Mouse (Mus musculus): ENCODE data around the gene Macrod2. TPM values are rescaled to one million over a fixed set of nuclear protein-coding genes. Genes with fewer than 3 reads are reported as not detected.

Macrod2 gene
- polyA plus RNA-seq, 1 experiment from 2014 or later: 31.0 TPM

DNA sequence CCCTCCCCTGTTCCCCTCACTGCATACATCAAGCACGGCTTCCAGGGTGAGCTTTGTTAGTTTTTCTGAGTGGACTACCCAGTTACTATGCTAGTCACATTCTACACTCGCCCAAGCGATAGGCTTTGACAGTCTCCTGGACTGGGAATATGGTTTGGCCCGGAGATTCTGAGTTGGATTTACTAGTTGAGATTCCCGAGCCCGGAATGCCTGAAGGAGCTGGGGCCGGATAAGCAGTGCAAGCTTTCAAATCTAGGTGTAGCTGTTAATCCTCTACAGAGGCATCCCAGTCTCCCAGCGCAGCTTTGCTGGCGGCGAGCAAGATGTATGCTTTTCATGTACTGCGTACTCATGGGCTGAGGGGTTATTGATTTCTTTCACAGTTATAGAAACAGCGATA is 275.3 kb downstream of the Macrod2 start:
- H3K9ac ChIP-seq: peak overlapping the region; percentile 63
- ATAC-seq (ENCODE audit: insufficient number of reproducible peaks, low FRiP score, low TSS enrichment, low read depth): no peak
- H3K9me3 ChIP-seq: no peaks in the 10 kb centered on the region
- H3K4me2 ChIP-seq: peak overlapping the region; percentile 49
- H3K27me3 ChIP-seq: no peaks in the 10 kb centered on the region
- H3K27ac ChIP-seq: peak overlapping the region; percentile 86
- H3K4me3 ChIP-seq: peak overlapping the region; percentile 58
- no peaks in the 10 kb centered on the region for H3K36me3 ChIP-seq
- under 1% methylated on average over 12 of the region's 12 CpGs for WGBS
- H3K4me1 ChIP-seq: peaks cover 12% of the 10 kb centered on the region

DNA sequence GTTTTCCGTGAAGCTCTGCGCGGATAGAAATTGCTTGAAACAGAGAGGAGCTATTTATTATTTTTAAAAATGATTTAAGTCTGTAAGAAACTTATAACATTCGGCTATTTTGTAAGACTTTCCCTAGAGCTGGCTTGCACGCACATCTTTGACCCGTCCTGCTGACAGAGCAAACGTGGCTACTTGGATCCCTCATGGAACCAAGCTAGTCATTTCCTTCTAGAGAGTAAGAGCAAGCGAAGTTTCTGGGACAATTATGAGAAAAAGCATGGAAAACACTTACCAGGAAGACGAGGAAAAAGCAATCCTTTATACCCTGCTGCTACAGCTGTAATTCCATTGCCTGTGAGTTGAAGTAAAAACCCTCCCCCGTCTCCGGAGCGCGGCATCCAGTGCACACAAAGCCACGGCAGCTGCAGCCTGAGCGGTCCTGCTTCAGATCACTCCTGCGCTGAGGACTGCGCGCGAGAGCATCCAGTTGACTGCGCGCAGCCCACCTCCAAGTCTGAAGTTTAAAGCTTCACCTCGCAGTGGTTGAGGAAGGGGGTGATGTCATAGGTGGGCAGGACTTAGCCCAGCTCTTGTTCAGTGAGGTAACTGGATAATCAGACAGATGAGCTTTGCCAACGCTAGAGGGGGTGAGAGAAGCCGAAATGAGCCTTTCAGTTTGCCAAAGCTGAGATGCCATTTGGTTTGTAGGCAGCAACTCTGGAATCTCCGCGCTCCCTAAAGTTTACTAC is 276.0 kb downstream of the Macrod2 start, which contains the start of gene Flrt3:
Gene Flrt3, minus strand, starts transcription at position 507 of the 740 bp plus-strand sequence.
- Histone ChIP-seq H3K9ac (peak within 1 kb of the TSS; percentile 63), H3K9me3 (no peaks in the 10 kb centered on the region), H3K27ac (peak within 1 kb of the TSS; percentile 86), H3K27me3 (no peaks in the 10 kb centered on the region), H3K4me1 (peaks cover 12% of the 10 kb centered on the region), H3K4me2 (peak within 1 kb of the TSS; percentile 49), H3K36me3 (no peaks in the 10 kb centered on the region), H3K4me3 (peak within 1 kb of the TSS; percentile 58)
- under 1% methylated on average over 26 of the region's 26 CpGs for WGBS
- peak; percentile 97 for ATAC-seq (ENCODE audit: insufficient number of reproducible peaks, low FRiP score, low TSS enrichment, low read depth)

DNA sequence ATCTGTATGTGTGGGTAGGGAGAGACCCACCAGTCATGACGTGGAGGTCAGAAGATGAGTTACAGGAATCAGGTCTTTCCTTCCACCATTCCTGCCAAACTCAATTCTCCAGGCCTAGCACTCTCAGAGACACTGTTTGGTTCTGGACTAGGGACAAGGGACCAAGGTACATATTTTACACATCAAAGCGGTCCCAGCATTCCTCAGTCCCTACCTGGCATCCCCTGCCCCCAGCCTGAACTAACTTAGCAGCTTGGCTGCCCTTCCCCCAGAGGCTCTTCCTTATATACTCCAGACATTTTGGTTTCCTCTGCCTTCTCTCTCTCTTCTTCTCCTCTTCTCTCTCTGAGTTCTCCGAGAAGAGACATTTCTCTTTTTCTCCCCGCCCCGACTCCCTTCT is 278.4 kb downstream of the Macrod2 start:
- no peak for ATAC-seq (ENCODE audit: insufficient number of reproducible peaks, low FRiP score, low TSS enrichment, low read depth)
- H3K9ac ChIP-seq: no peak overlapping the region
- no peaks in the 10 kb centered on the region for H3K9me3 ChIP-seq
- 75% methylated on average over 5 of the region's 5 CpGs for WGBS
- no peak overlapping the region for H3K4me3 ChIP-seq
- H3K27me3 ChIP-seq: no peaks in the 10 kb centered on the region
- H3K4me2 ChIP-seq: no peak overlapping the region
- H3K36me3 ChIP-seq: no peaks in the 10 kb centered on the region
- no peak overlapping the region for H3K27ac ChIP-seq
- no peaks in the 10 kb centered on the region for H3K4me1 ChIP-seq

DNA sequence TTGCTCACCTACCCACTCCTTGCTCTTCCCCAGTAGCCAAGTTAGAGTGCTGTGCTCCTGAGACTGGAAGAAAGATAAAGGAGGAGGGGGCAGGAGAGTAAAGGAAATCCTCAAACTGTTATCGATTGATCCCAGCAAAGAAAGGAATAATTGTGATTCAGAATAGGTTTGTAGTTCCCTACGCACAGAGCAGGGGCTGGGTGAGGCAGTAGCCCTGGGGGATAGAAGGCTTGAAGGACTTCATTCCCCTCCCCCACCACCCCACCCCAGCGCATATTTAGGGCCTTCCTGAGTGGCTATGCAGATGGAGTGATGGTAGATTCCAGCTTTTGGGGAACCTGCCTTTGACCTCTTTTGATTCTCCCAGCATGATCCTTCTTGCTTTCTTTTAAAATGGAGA is 281.6 kb downstream of the Macrod2 start:
- H3K4me3 ChIP-seq: no peak overlapping the region
- 41% methylated on average over 3 of the region's 3 CpGs for WGBS
- H3K4me2 ChIP-seq: no peak overlapping the region
- no peaks in the 10 kb centered on the region for H3K27me3 ChIP-seq
- no peaks in the 10 kb centered on the region for H3K36me3 ChIP-seq
- no peak overlapping the region for H3K9ac ChIP-seq
- no peaks in the 10 kb centered on the region for H3K4me1 ChIP-seq
- ATAC-seq (ENCODE audit: insufficient number of reproducible peaks, low FRiP score, low TSS enrichment, low read depth): no peak
- no peak overlapping the region for H3K27ac ChIP-seq
- no peaks in the 10 kb centered on the region for H3K9me3 ChIP-seq

DNA sequence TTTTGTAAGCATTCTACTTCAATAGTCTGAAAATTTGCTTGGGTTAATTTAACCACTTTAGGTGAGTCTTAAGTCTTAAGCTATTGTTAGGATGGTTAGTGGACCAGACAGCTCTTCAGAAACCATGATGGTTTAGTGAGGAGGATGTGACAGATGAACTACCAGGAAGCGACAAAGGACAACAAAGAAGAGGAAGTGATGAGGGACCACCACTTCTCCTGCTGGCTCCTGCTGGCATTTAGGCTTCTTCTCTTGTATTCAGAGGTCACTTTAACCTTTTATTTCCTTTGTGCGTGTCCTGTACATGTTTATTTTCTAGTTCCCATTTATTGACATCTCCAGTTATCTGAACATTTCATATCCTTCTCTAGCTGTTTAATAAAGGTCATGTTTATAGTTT is 295.8 kb downstream of the Macrod2 start:
- H3K9ac ChIP-seq: no peak overlapping the region
- H3K36me3 ChIP-seq: no peaks in the 10 kb centered on the region
- H3K27ac ChIP-seq: no peak overlapping the region
- H3K4me3 ChIP-seq: no peak overlapping the region
- 93% methylated on average over 2 of the region's 2 CpGs for WGBS
- no peak overlapping the region for H3K4me2 ChIP-seq
- no peaks in the 10 kb centered on the region for H3K4me1 ChIP-seq
- ATAC-seq (ENCODE audit: insufficient number of reproducible peaks, low FRiP score, low TSS enrichment, low read depth): no peak
- H3K9me3 ChIP-seq: no peaks in the 10 kb centered on the region
- H3K27me3 ChIP-seq: no peaks in the 10 kb centered on the region

DNA sequence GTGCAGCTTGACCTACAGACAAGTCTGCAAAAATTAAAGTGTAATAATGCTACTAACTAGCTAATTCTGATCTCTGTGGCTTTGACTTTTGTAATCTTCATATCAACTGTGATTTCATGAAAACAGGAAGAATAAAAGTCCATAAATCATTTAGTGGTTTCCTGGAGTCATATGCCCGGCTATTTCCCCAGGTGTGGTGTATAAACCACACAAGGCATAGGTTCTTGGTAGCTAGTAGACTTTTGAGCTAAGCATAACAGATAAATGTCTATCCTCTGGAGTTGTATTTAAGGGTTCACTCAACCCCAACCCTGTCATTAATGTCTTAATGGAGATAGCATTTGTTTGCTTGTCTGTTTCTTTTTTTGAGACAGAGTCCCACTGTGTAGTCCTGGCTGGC is 296.3 kb downstream of the Macrod2 start:
- ATAC-seq (ENCODE audit: insufficient number of reproducible peaks, low FRiP score, low TSS enrichment, low read depth): no peak
- no peaks in the 10 kb centered on the region for H3K4me1 ChIP-seq
- H3K36me3 ChIP-seq: no peaks in the 10 kb centered on the region
- H3K9ac ChIP-seq: no peak overlapping the region
- no peaks in the 10 kb centered on the region for H3K27me3 ChIP-seq
- H3K27ac ChIP-seq: no peak overlapping the region
- H3K9me3 ChIP-seq: no peaks in the 10 kb centered on the region
- H3K4me2 ChIP-seq: no peak overlapping the region
- H3K4me3 ChIP-seq: no peak overlapping the region
- WGBS: 51% methylated on average over 1 of the region's 1 CpGs

DNA sequence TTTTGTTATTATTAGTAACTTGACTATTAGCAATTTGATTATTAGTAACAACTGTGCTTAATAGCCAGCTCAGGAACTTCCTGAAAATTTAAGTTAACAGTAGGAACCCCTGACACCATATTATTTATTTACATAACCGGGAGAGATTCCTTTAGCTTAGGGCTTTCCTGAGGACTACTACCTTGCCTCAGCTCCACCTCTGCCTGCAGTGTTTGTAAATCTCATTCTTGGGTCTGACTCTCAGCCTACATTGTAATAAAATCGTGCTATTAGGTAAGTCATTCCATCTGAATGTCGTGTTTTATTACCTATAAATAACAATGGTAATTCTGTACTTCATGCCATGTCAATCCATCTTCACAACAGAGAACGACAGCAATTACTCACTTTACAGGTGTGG is 297.4 kb downstream of the Macrod2 start:
- no peak overlapping the region for H3K27ac ChIP-seq
- no peak overlapping the region for H3K4me3 ChIP-seq
- H3K4me2 ChIP-seq: no peak overlapping the region
- no peaks in the 10 kb centered on the region for H3K4me1 ChIP-seq
- 25% methylated on average over 4 of the region's 4 CpGs for WGBS
- no peaks in the 10 kb centered on the region for H3K36me3 ChIP-seq
- ATAC-seq (ENCODE audit: insufficient number of reproducible peaks, low FRiP score, low TSS enrichment, low read depth): no peak
- H3K9me3 ChIP-seq: no peaks in the 10 kb centered on the region
- H3K9ac ChIP-seq: no peak overlapping the region
- H3K27me3 ChIP-seq: no peaks in the 10 kb centered on the region

DNA sequence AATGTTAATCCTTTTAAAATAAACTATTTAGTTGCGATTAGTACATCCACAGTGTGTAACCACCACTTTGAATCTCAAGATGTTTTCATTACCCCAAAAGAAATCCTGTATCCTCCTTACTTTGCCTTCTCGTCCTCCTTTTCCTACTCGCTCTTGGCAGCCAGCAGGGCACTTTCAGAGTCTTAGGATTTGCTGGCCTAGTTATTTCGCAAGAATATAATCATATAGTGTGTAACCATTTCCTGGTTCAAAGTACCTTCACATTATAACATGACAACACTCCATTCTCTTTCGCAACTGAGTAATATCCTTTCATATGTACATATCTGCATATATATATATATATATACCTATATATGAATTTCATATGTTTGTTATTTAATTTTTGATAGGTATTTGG is 298.7 kb downstream of the Macrod2 start:
- H3K27ac ChIP-seq: no peak overlapping the region
- no peaks in the 10 kb centered on the region for H3K36me3 ChIP-seq
- no peak for ATAC-seq (ENCODE audit: insufficient number of reproducible peaks, low FRiP score, low TSS enrichment, low read depth)
- no peak overlapping the region for H3K4me2 ChIP-seq
- H3K27me3 ChIP-seq: no peaks in the 10 kb centered on the region
- 81% methylated on average over 5 of the region's 5 CpGs for WGBS
- no peaks in the 10 kb centered on the region for H3K9me3 ChIP-seq
- no peak overlapping the region for H3K9ac ChIP-seq
- H3K4me3 ChIP-seq: no peak overlapping the region
- H3K4me1 ChIP-seq: peaks cover 4% of the 10 kb centered on the region

DNA sequence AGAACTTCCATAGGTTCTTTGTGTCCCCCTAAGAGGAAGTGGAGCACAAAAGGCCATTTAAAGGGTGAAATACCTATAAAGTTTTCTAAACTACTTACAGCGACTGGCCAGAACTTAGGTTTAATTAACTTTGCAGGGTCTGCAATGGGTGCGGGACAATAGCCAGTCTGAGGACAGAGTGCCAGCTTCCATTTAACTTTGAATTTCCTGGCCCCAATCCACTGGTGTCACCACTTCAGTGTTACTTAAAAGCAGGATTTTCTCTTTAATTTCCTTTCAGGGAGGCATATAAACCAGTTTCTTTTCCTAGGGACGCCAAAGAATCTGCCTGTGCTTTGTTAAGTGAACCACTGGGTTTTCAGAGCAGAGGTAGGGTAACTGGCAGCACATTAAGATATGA is 303.5 kb downstream of the Macrod2 start:
- WGBS: 23% methylated on average over 3 of the region's 3 CpGs
- Histone ChIP-seq H3K4me2 (no peak overlapping the region), H3K36me3 (no peaks in the 10 kb centered on the region), H3K9ac (no peak overlapping the region), H3K27ac (no peak overlapping the region), H3K4me1 (peaks cover 5% of the 10 kb centered on the region), H3K27me3 (no peaks in the 10 kb centered on the region), H3K9me3 (no peaks in the 10 kb centered on the region), H3K4me3 (no peak overlapping the region)
- no peak for ATAC-seq (ENCODE audit: insufficient number of reproducible peaks, low FRiP score, low TSS enrichment, low read depth)

DNA sequence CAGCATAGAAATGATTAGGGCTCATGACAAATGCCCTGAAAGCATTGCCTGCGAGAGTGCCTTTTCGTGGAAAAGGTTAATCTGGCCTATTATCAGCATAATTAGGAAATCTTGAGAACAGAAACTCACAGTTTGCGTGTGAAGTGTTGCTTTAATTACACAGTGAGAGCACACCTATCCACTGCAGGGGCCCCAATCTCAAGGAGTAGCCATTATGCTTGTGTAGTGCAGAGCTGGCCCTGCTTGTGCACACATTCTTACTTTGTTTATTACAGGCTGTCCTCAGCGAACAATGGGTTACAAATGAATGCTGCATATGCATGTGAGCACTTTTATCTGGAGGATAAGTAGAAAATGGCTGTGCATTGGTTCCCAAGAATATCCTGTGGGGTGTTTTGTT is 308.3 kb downstream of the Macrod2 start:
- WGBS: 62% methylated on average over 4 of the region's 4 CpGs
- H3K27me3 ChIP-seq: no peaks in the 10 kb centered on the region

DNA sequence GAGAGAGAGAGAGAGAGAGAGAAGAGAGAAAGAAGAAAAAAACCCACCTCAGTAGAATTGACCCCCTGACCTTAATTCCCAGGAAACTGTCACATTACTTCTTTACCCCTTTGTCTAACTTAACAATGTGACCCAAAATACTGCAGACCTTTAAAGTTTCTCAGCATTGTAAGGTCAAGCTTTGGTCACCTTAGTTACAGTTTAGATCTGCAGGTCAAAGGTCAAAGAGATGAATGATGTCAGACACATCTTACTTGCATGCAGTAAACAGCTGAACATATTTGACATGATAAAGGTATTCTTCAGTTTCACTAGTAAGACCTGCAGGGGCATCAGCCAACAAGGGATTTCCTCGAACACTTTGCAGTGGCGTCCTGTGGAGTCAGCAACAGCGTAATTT is 309.0 kb downstream of the Macrod2 start:
- Histone ChIP-seq H3K9ac (no peak overlapping the region), H3K27ac (no peak overlapping the region), H3K4me3 (no peak overlapping the region), H3K36me3 (no peaks in the 10 kb centered on the region), H3K27me3 (no peaks in the 10 kb centered on the region), H3K9me3 (no peaks in the 10 kb centered on the region), H3K4me1 (peaks cover 4% of the 10 kb centered on the region; the same call in 1 of the 2 replicates), H3K4me2 (no peak overlapping the region)
- WGBS: 31% methylated on average over 3 of the region's 3 CpGs
- no peak for ATAC-seq (ENCODE audit: insufficient number of reproducible peaks, low FRiP score, low TSS enrichment, low read depth)

More for the DNA sequence above, 308.3 kb downstream of the Macrod2 start:
- no peak overlapping the region for H3K27ac ChIP-seq
- H3K9ac ChIP-seq: no peak overlapping the region
- H3K4me3 ChIP-seq: no peak overlapping the region
- no peak overlapping the region for H3K4me2 ChIP-seq
- H3K36me3 ChIP-seq: no peaks in the 10 kb centered on the region
- peaks cover 9% of the 10 kb centered on the region for H3K4me1 ChIP-seq
- ATAC-seq (ENCODE audit: insufficient number of reproducible peaks, low FRiP score, low TSS enrichment, low read depth): no peak
- no peaks in the 10 kb centered on the region for H3K9me3 ChIP-seq

DNA sequence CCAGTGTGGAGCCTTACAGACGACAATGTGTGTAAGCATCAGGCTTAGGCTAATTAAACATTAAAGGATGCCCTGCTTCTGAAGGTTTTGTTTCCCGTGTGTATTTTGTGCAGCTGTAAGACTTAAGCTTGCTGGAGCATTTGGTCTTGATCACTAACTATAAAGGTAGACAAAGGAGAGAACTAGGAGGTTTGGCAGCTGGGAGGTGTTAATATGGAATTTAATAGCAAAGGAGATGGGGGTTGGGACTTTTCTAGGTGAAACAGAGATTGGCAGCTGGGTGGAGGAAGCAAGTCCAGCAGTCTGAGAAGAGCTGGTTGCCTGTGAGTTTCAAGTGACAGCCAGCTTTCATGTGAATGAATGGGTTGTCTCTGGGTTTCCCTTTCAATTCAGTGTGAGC is 310.2 kb downstream of the Macrod2 start:
- Histone ChIP-seq H3K27me3 (no peaks in the 10 kb centered on the region), H3K9ac (no peak overlapping the region), H3K27ac (no peak overlapping the region), H3K9me3 (no peaks in the 10 kb centered on the region), H3K4me2 (no peak overlapping the region), H3K4me3 (no peak overlapping the region), H3K4me1 (peaks cover 4% of the 10 kb centered on the region; the same call in 1 of the 2 replicates), H3K36me3 (no peaks in the 10 kb centered on the region)
- ATAC-seq (ENCODE audit: insufficient number of reproducible peaks, low FRiP score, low TSS enrichment, low read depth): no peak
- 21% methylated on average over 2 of the region's 2 CpGs for WGBS

DNA sequence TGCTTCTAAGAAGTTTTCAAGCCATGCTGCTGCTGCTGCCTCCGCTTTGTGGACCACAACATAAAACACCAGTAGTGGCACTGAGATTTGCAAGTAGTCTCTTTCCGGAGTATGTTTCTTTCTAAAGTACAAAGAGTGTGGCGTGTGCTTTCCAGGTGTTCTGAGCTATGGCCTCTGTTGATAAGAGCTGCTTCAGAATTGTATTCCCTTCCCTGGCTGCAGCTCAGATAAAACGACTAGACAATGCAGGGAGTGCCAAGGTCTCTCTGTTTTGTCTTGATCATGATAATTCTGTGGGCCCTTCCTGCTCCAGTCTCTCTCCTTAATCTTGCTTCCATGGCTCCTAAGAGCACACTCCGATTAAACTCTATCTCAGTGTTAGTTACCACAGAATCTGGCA is 312.4 kb downstream of the Macrod2 start:
- no peak for ATAC-seq (ENCODE audit: insufficient number of reproducible peaks, low FRiP score, low TSS enrichment, low read depth)
- no peaks in the 10 kb centered on the region for H3K27me3 ChIP-seq

More for the DNA sequence above, 312.4 kb downstream of the Macrod2 start:
- H3K4me2 ChIP-seq: no peak overlapping the region
- H3K9me3 ChIP-seq: no peaks in the 10 kb centered on the region
- H3K36me3 ChIP-seq: no peaks in the 10 kb centered on the region
- H3K4me3 ChIP-seq: no peak overlapping the region
- whole genome bisulfite sequencing: 70% methylated on average over 5 of the region's 5 CpGs
- H3K4me1 ChIP-seq: peaks cover 4% of the 10 kb centered on the region; the same call in 1 of the 2 replicates
- no peak overlapping the region for H3K27ac ChIP-seq
- H3K9ac ChIP-seq: no peak overlapping the region
